Mouse (Mus musculus) hindbrain, embryonic 16.5 days (tissue): ENCODE data around the gene Fbxl20. TPM values are rescaled to one million over a fixed set of nuclear protein-coding genes. Genes with fewer than 3 reads are reported as not detected.
A peak's percentile ranks its signal among the peaks of the same experiment; 100 is the strongest.

ENCODE experiments used
- ATAC-seq: fragments of 200-750 bp; cut with Nextera tagmentation; 2 replicates; pipeline ENCODE4 v1.8.0; 2017; ENCODE audit warnings: moderate TSS enrichment, moderate library complexity
- H3K27ac ChIP-seq: fragments of 300-500 bp; sonication (generic); 2 replicates; pipeline ENCODE4 v1.5.1; 2014; ENCODE audit warnings: low read depth, mild to moderate bottlenecking, control low read depth, low read length, moderate library complexity
- H3K27me3 ChIP-seq: fragments of 300-500 bp; sonication (generic); replicated peaks from 2 replicates; pipeline ENCODE4 v1.6.1; 2014; ENCODE audit warnings: low read length; ENCODE audit not compliant: control insufficient read depth, insufficient read depth
- H3K36me3 ChIP-seq: fragments of 300-500 bp; sonication (generic); 2 replicates; pipeline ENCODE4 v1.6.1; 2014; ENCODE audit warnings: mild to moderate bottlenecking, low read length, moderate library complexity, mixed read lengths; ENCODE audit not compliant: control insufficient read depth, insufficient read depth
- H3K4me1 ChIP-seq: fragments of 300-500 bp; sonication (generic); 2 replicates; pipeline ENCODE4 v1.6.1; 2014; ENCODE audit warnings: low read depth, low read length; ENCODE audit not compliant: control insufficient read depth, insufficient read depth
- H3K4me2 ChIP-seq: fragments of 300-500 bp; sonication (generic); 2 replicates; pipeline ENCODE4 v1.6.1; 2014; ENCODE audit warnings: mild to moderate bottlenecking, low read length, control low read depth, moderate library complexity
- H3K4me3 ChIP-seq: fragments of 300-500 bp; sonication (generic); 2 replicates; pipeline ENCODE4 v1.5.1; 2014; ENCODE audit warnings: mild to moderate bottlenecking, low read length, control low read depth, moderate library complexity
- H3K9ac ChIP-seq: fragments of 300-500 bp; sonication (generic); 2 replicates; pipeline ENCODE4 v1.6.1; 2014; ENCODE audit warnings: low read depth, mild to moderate bottlenecking, control low read depth, low read length, moderate library complexity
- H3K9me3 ChIP-seq: fragments of 300-500 bp; sonication (generic); 2 replicates; pipeline ENCODE4 v1.6.1; 2014; ENCODE audit warnings: mild to moderate bottlenecking, low read length, moderate library complexity; ENCODE audit not compliant: control insufficient read depth
- WGBS: fragments of 180-500 bp; shearing (Covaris S2); extraction: QIAGEN DNeasy Blood & Tissue Kit; methylation state at CpG from one replicate; pipeline ENCODE4 v1.1.7; 2014; 5-methylcytosine and 5-hydroxymethylcytosine counted together
- polyA plus RNA-seq: library from polyadenylated mRNA; unstranded; fragments of >200 nt; fragmentation: Nextera tagmentation; extraction: Ambion mirVana; gene quantifications from 2 replicates; pipeline ENCODE4 v1.2.1, GENCODE M21; 2015

Gene Fbxl20
- polyA plus RNA-seq, 1 experiment from 2014 or later, result 20.9 TPM

GRCm38 (mm10) chr11:98075195-98075808, 74.9 kb downstream of the Fbxl20 start:
- Histone ChIP-seq H3K36me3 (no peaks in the 10 kb centered on the region), H3K4me3 (no peak overlapping the region; the same call in 1 of the 2 replicates), H3K9me3 (no peaks in the 10 kb centered on the region), H3K9ac (peak overlapping the region; percentile 11; the same call in 1 of the 2 replicates), H3K4me2 (peak overlapping the region; percentile 38), H3K4me1 (peaks cover 3% of the 10 kb centered on the region), H3K27me3 (no peaks in the 10 kb centered on the region), H3K27ac (no peak overlapping the region)
- 17% methylated on average over 13 of the region's 13 CpGs for WGBS
- ATAC-seq, result peak; percentile 73

GRCm38 (mm10) chr11:98073442-98073841, 76.8 kb downstream of the Fbxl20 start:
- 94% methylated on average over 4 of the region's 4 CpGs for WGBS
- peaks cover 3% of the 10 kb centered on the region for H3K4me1 ChIP-seq
- H3K9ac ChIP-seq, result no peak overlapping the region
- ATAC-seq, result no peak
- H3K27me3 ChIP-seq, result no peaks in the 10 kb centered on the region
- H3K36me3 ChIP-seq, result no peaks in the 10 kb centered on the region
- no peak overlapping the region for H3K27ac ChIP-seq
- H3K9me3 ChIP-seq, result no peaks in the 10 kb centered on the region
- H3K4me3 ChIP-seq, result no peak overlapping the region
- H3K4me2 ChIP-seq, result no peak overlapping the region

GRCm38 (mm10) chr11:98067255-98067654, 82.9 kb downstream of the Fbxl20 start:
- H3K9ac ChIP-seq, result no peak overlapping the region
- ATAC-seq, result no peak
- H3K4me1 ChIP-seq, result no peaks in the 10 kb centered on the region
- no peaks in the 10 kb centered on the region for H3K36me3 ChIP-seq
- H3K4me2 ChIP-seq, result no peak overlapping the region
- H3K9me3 ChIP-seq, result no peaks in the 10 kb centered on the region
- 95% methylated on average over 21 of the region's 21 CpGs for WGBS
- H3K4me3 ChIP-seq, result no peak overlapping the region
- no peaks in the 10 kb centered on the region for H3K27me3 ChIP-seq
- H3K27ac ChIP-seq, result no peak overlapping the region

GRCm38 (mm10) chr11:98066201-98066600, 84.0 kb downstream of the Fbxl20 start:
- Histone ChIP-seq H3K4me2 (no peak overlapping the region), H3K9ac (no peak overlapping the region), H3K36me3 (no peaks in the 10 kb centered on the region), H3K4me1 (no peaks in the 10 kb centered on the region), H3K4me3 (no peak overlapping the region), H3K9me3 (no peaks in the 10 kb centered on the region), H3K27ac (no peak overlapping the region), H3K27me3 (no peaks in the 10 kb centered on the region)
- WGBS, result 89% methylated on average over 12 of the region's 12 CpGs
- ATAC-seq, result no peak

- no peak overlapping the region for H3K27ac ChIP-seq
- H3K4me3 ChIP-seq, result no peak overlapping the region
- no peaks in the 10 kb centered on the region for H3K9me3 ChIP-seq
- no peaks in the 10 kb centered on the region for H3K27me3 ChIP-seq
- 49% methylated on average over 6 of the region's 6 CpGs for WGBS
- no peak overlapping the region for H3K9ac ChIP-seq
- no peak for ATAC-seq
- no peak overlapping the region for H3K4me2 ChIP-seq
- H3K36me3 ChIP-seq, result no peaks in the 10 kb centered on the region
- peaks cover 8% of the 10 kb centered on the region for H3K4me1 ChIP-seq
Observed at GRCm38 (mm10) chr11:98061904-98062562, 88.2 kb downstream of the Fbxl20 start.

- no peak overlapping the region for H3K9ac ChIP-seq
- no peak overlapping the region for H3K4me3 ChIP-seq
- H3K4me2 ChIP-seq, result no peak overlapping the region
- no peaks in the 10 kb centered on the region for H3K9me3 ChIP-seq
- no peaks in the 10 kb centered on the region for H3K27me3 ChIP-seq
- ATAC-seq, result no peak
- peaks cover 8% of the 10 kb centered on the region for H3K4me1 ChIP-seq
- 84% methylated on average over 3 of the region's 3 CpGs for WGBS
- H3K36me3 ChIP-seq, result no peaks in the 10 kb centered on the region
- H3K27ac ChIP-seq, result no peak overlapping the region
Observed at GRCm38 (mm10) chr11:98061441-98061840, 88.8 kb downstream of the Fbxl20 start.

GRCm38 (mm10) chr11:98060104-98060692, 90.0 kb downstream of the Fbxl20 start:
- Histone ChIP-seq H3K4me2 (no peak overlapping the region), H3K9me3 (no peaks in the 10 kb centered on the region), H3K27me3 (0 out of 2 replicates have a peak, but pooled peaks cover 2% of the 10 kb centered on the region), H3K36me3 (no peaks in the 10 kb centered on the region), H3K4me3 (no peak overlapping the region), H3K9ac (peak overlapping the region; percentile 38; the same call in 1 of the 2 replicates), H3K27ac (no peak overlapping the region), H3K4me1 (peaks cover 8% of the 10 kb centered on the region)
- no peak for ATAC-seq
- 69% methylated on average over 5 of the region's 5 CpGs for WGBS

GRCm38 (mm10) chr11:98059662-98060061, 90.5 kb downstream of the Fbxl20 start:
- ATAC-seq, result no peak
- Histone ChIP-seq H3K4me2 (no peak overlapping the region), H3K27me3 (0 out of 2 replicates have a peak, but pooled peaks cover 2% of the 10 kb centered on the region), H3K4me3 (no peak overlapping the region), H3K9me3 (no peaks in the 10 kb centered on the region), H3K4me1 (peaks cover 8% of the 10 kb centered on the region), H3K36me3 (no peaks in the 10 kb centered on the region), H3K9ac (peak overlapping the region; percentile 38), H3K27ac (no peak overlapping the region)
- whole genome bisulfite sequencing, result 37% methylated on average over 7 of the region's 7 CpGs

- whole genome bisulfite sequencing, result 85% methylated on average over 5 of the region's 5 CpGs
- Histone ChIP-seq H3K4me1 (peaks cover 8% of the 10 kb centered on the region), H3K4me3 (no peak overlapping the region), H3K9ac (no peak overlapping the region), H3K9me3 (no peaks in the 10 kb centered on the region), H3K27ac (no peak overlapping the region), H3K27me3 (peaks cover 2% of the 10 kb centered on the region; the same call in 1 of the 2 replicates), H3K4me2 (no peak overlapping the region), H3K36me3 (no peaks in the 10 kb centered on the region)
- ATAC-seq, result no peak
Observed at GRCm38 (mm10) chr11:98057998-98058397, 92.2 kb downstream of the Fbxl20 start.
